Mouse (Mus musculus) forebrain, embryonic 11.5 days (tissue): ENCODE measurements around the gene Dkc1. TPM values are rescaled to one million over a fixed set of nuclear protein-coding genes. Genes with fewer than 3 reads are reported as not detected.

Experiments used
- ATAC-seq: fragments of 200-750 bp; cut with Nextera tagmentation; replicated peaks from 2 replicates; pipeline ENCODE4 v1.8.0; 2017; ENCODE audit warnings: moderate TSS enrichment; ENCODE audit not compliant: low FRiP score
- DNase-seq: peaks from one replicate; pipeline ENCODE4 v3.0.0-alpha.2; 2017; ENCODE audit warnings: low spot score
- H3K27ac ChIP-seq: fragments of 300-500 bp; sonication (generic); 2 replicates; pipeline ENCODE4 v1.5.1; 2014; ENCODE audit warnings: low read depth, low read length
- H3K27me3 ChIP-seq: fragments of 300-500 bp; sonication (generic); 2 replicates; pipeline ENCODE4 v1.6.1; 2014; ENCODE audit warnings: mild to moderate bottlenecking, low read length, mixed read lengths; ENCODE audit not compliant: control insufficient read depth, insufficient read depth
- H3K36me3 ChIP-seq: fragments of 300-500 bp; sonication (generic); 2 replicates; pipeline ENCODE4 v1.6.1; 2014; ENCODE audit warnings: mild to moderate bottlenecking, low read length, moderate library complexity, mixed read lengths; ENCODE audit not compliant: control insufficient read depth, insufficient read depth
- H3K4me1 ChIP-seq: fragments of 300-500 bp; sonication (generic); replicated peaks from 2 replicates; pipeline ENCODE4 v1.6.1; 2014; ENCODE audit warnings: low read length, mixed read lengths; ENCODE audit not compliant: control insufficient read depth, insufficient read depth
- H3K4me2 ChIP-seq: fragments of 300-500 bp; sonication (generic); 2 replicates; pipeline ENCODE4 v1.6.1; 2014; ENCODE audit warnings: low read depth, mild to moderate bottlenecking, low read length, moderate library complexity, mixed read lengths; ENCODE audit not compliant: severe bottlenecking
- H3K4me3 ChIP-seq: fragments of 300-500 bp; sonication (generic); 2 replicates; pipeline ENCODE4 v1.5.1; 2014; ENCODE audit warnings: low read depth, low read length
- H3K9ac ChIP-seq: fragments of 300-500 bp; sonication (generic); 2 replicates; pipeline ENCODE4 v1.6.1; 2014; ENCODE audit warnings: low read length
- H3K9me3 ChIP-seq: fragments of 300-500 bp; sonication (generic); 2 replicates; pipeline ENCODE4 v1.6.1; 2016; ENCODE audit warnings: low read length, mixed read lengths; ENCODE audit not compliant: control insufficient read depth
- WGBS: fragments of 180-500 bp; shearing (Covaris S2); extraction: QIAGEN DNeasy Blood & Tissue Kit; methylation state at CpG from one replicate; pipeline ENCODE4 v1.1.7; 2014; 5-methylcytosine and 5-hydroxymethylcytosine counted together
- polyA plus RNA-seq: library from polyadenylated mRNA; unstranded; fragments of >200 nt; fragmentation: Nextera tagmentation; extraction: Ambion mirVana; gene quantifications from 2 replicates; pipeline ENCODE4 v1.2.1, GENCODE M21; 2014

The Dkc1 gene
- 163 and 177 TPM in 2 replicates for polyA plus RNA-seq

GRCm38 (mm10) chrX:75095369-75096162, at the start of gene Dkc1:
TSS of gene Dkc1 (plus strand) at chrX:75095854.
- Histone ChIP-seq H3K9me3 (no peaks in the 10 kb centered on the region), H3K4me1 (no peaks in the 10 kb centered on the region), H3K4me3 (peak within 1 kb of the TSS; percentile 54), H3K9ac (peak within 1 kb of the TSS; percentile 68), H3K27ac (no peak within 1 kb of the TSS), H3K36me3 (no peaks in the 10 kb centered on the region), H3K4me2 (peak within 1 kb of the TSS; percentile 52), H3K27me3 (no peaks in the 10 kb centered on the region)
- WGBS, result 22% methylated on average over 28 of the region's 29 CpGs
- DNase-seq (peak; percentile 91), ATAC-seq (peak; percentile 99)

- ATAC-seq (no peak), DNase-seq (no peak)
- no peaks in the 10 kb centered on the region for H3K27me3 ChIP-seq
- WGBS, result 86% methylated on average over 1 of the region's 1 CpGs
- no peaks in the 10 kb centered on the region for H3K4me1 ChIP-seq
- no peaks in the 10 kb centered on the region for H3K36me3 ChIP-seq
- H3K9ac ChIP-seq, result no peak overlapping the region
- no peak overlapping the region for H3K4me3 ChIP-seq
- no peak overlapping the region for H3K4me2 ChIP-seq
- H3K9me3 ChIP-seq, result no peaks in the 10 kb centered on the region
- no peak overlapping the region for H3K27ac ChIP-seq
Observed at GRCm38 (mm10) chrX:75045931-75046330, 49.7 kb upstream of the Dkc1 start.

GRCm38 (mm10) chrX:75046921-75047635, 48.6 kb upstream of the Dkc1 start:
- DNase-seq (no peak), ATAC-seq (no peak)
- Histone ChIP-seq H3K9ac (no peak overlapping the region), H3K4me1 (no peaks in the 10 kb centered on the region), H3K9me3 (no peaks in the 10 kb centered on the region), H3K4me2 (no peak overlapping the region), H3K27ac (no peak overlapping the region), H3K36me3 (no peaks in the 10 kb centered on the region), H3K4me3 (no peak overlapping the region), H3K27me3 (no peaks in the 10 kb centered on the region)
- WGBS, result 85% methylated on average over 3 of the region's 3 CpGs

GRCm38 (mm10) chrX:75056120-75056775, 39.4 kb upstream of the Dkc1 start:
- WGBS, result 93% methylated on average over 2 of the region's 2 CpGs
- H3K4me3 ChIP-seq, result no peak overlapping the region
- H3K9ac ChIP-seq, result no peak overlapping the region
- DNase-seq, result no peak
- no peaks in the 10 kb centered on the region for H3K4me1 ChIP-seq
- H3K9me3 ChIP-seq, result no peaks in the 10 kb centered on the region
- no peak for ATAC-seq
- H3K27me3 ChIP-seq, result no peaks in the 10 kb centered on the region
- H3K27ac ChIP-seq, result no peak overlapping the region
- H3K36me3 ChIP-seq, result no peaks in the 10 kb centered on the region
- no peak overlapping the region for H3K4me2 ChIP-seq

GRCm38 (mm10) chrX:75082351-75082750, 13.3 kb upstream of the Dkc1 start:
- ATAC-seq (no peak), DNase-seq (no peak)
- no peak overlapping the region for H3K4me3 ChIP-seq
- WGBS, result 56% methylated on average over 2 of the region's 2 CpGs
- no peaks in the 10 kb centered on the region for H3K4me1 ChIP-seq
- no peaks in the 10 kb centered on the region for H3K9me3 ChIP-seq
- H3K9ac ChIP-seq, result no peak overlapping the region
- no peaks in the 10 kb centered on the region for H3K36me3 ChIP-seq
- H3K27me3 ChIP-seq, result no peaks in the 10 kb centered on the region
- no peak overlapping the region for H3K27ac ChIP-seq
- H3K4me2 ChIP-seq, result no peak overlapping the region

GRCm38 (mm10) chrX:75083982-75084773, 11.5 kb upstream of the Dkc1 start:
- Histone ChIP-seq H3K9ac (peak overlapping the region; percentile 36; the same call in 1 of the 2 replicates), H3K9me3 (no peaks in the 10 kb centered on the region), H3K4me2 (peak overlapping the region; percentile 51), H3K36me3 (no peaks in the 10 kb centered on the region), H3K4me3 (peak overlapping the region; percentile 37), H3K27me3 (no peaks in the 10 kb centered on the region), H3K27ac (no peak overlapping the region), H3K4me1 (no peaks in the 10 kb centered on the region)
- WGBS, result 30% methylated on average over 23 of the region's 26 CpGs
- DNase-seq, result peak; percentile 57
- ATAC-seq, result peak; percentile 60; the same call in 1 of the 2 replicates

GRCm38 (mm10) chrX:75084774-75085508, 10.7 kb upstream of the Dkc1 start, which contains the start of gene Gab3:
TSS of gene Gab3 (minus strand) at chrX:75085458.
- Histone ChIP-seq H3K4me1 (no peaks in the 10 kb centered on the region), H3K9ac (peak within 1 kb of the TSS; percentile 36; the same call in 1 of the 2 replicates), H3K4me3 (peak within 1 kb of the TSS; percentile 37), H3K4me2 (peak within 1 kb of the TSS; percentile 51), H3K27ac (no peak within 1 kb of the TSS), H3K9me3 (no peaks in the 10 kb centered on the region), H3K27me3 (no peaks in the 10 kb centered on the region), H3K36me3 (no peaks in the 10 kb centered on the region)
- ATAC-seq (peak; percentile 85), DNase-seq (peak; percentile 70)
- WGBS, result 12% methylated on average over 12 of the region's 17 CpGs
